Mouse (Mus musculus) layer of hippocampus, postnatal 14 days (tissue): ENCODE results near the gene Wnt7b. TPM values are rescaled to one million over a fixed set of nuclear protein-coding genes. Genes with fewer than 3 reads are reported as not detected.

Experiments
- DNase-seq, 2 experiments: peaks; one replicate each; pipeline ENCODE4 v3.0.0; 2021 to 2022; ENCODE audit warnings: low spot score in 2 of 2, mixed read lengths in 1 of 2
- total RNA-seq, 2 experiments: library from RNA; stranded (reverse); gene quantifications; 2 replicates each; pipeline ENCODE4 v1.2.3; 2021

Wnt7b gene
- total RNA-seq, 2 experiments from 2014 or later, result 33.8 to 34.8 TPM

GRCm38 (mm10) chr15:85602733-85603132 lies 20.5 kb upstream of the Wnt7b start:
- DNase-seq, result no peak

GRCm38 (mm10) chr15:85602021-85602420 lies 19.7 kb upstream of the Wnt7b start:
- no peak for DNase-seq

GRCm38 (mm10) chr15:85601202-85601601 lies 18.9 kb upstream of the Wnt7b start:
- DNase-seq, result no peak

- no peak for DNase-seq
Measured at GRCm38 (mm10) chr15:85600696-85601094, 18.4 kb upstream of the Wnt7b start.

GRCm38 (mm10) chr15:85599887-85600695 lies 17.8 kb upstream of the Wnt7b start:
- DNase-seq, result peak in 1 of 2 experiments; percentile 53

- peak; percentile 75 to 82 for DNase-seq
Measured at GRCm38 (mm10) chr15:85598984-85599886, 17.0 kb upstream of the Wnt7b start.

DNA sequence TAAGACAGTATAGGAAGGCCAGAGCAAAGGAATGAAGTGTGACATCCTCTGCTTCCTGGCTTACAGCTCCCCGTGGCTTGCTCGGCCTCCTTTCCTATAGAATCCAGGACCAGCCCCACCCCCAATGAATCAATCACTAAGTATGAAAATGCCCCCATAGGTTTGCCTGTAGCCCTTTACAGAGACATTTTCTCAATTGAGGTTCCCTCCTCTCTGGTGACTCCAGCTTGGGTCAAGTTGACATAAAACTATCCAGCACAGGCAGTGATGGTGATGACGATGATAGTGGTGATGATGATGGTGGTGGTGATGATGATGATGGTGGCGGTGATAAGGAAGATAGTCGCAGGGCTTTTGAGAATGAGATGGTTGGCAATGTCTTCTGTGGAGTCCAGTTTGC lies 16.2 kb upstream of the Wnt7b start:
- DNase-seq, result no peak

DNA sequence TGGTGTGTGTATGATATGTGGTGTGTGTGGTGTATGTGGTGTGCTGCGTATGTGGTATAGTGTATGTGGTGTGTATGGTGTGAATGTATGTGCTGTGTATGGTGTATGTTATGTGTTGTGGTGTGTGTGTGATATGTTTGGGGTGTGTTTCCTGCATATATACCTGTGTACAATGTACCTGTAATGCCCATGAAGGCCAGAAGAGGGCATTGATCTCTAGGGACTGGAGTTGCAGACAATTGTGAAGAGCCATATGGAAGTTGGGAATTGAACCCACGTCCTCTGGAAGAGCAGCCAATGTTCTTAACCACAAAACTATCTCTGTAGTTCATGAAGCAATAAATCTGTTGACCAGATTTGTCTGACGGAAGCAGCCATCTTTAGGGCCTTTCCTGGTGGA lies 15.1 kb upstream of the Wnt7b start:
- no peak for DNase-seq

DNA sequence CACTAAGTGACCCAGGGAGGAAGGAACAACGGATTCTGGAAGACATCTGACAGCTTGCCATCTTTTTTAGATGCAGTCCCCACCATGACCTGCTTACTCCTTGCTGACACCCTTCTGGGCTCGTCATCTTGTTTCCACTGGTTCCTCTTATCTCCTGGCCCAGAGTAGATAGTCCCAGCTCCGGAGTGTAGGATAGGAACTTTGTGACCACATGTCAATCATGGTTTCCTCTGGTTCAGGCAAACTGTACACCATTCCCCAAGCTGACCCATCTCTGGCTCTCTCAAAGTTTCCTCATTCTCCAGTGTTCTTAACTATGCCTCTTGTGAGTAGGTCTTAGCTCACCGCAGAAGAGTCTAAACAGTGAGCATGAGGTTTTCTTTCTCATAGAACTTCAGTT lies 10.4 kb upstream of the Wnt7b start:
- no peak for DNase-seq

DNA sequence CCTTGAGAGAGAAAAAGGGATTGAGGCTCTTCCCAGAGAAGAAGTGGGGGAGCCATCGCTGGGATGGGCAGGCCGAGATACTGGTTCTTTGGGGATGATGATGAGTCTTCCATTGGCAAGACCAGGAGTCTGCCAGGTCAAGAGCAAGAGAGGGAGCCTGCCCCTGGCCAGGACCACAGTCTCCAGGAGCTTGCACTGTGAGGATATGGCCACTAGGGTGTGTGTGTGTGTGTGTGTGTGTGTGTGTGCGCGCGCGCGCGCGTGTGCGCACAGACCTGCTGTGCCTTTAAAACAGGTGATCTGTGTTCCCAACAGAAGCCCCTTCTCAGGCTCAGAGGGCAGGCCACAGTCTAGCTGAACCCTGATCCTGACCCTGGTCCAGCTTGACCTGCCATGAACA lies 8.6 kb upstream of the Wnt7b start:
- no peak for DNase-seq

GRCm38 (mm10) chr15:85583504-85583903 lies 1.2 kb upstream of the Wnt7b start:
- peak in 1 of 2 experiments; percentile 80 for DNase-seq

- DNase-seq, result peak; percentile 83 to 91
Measured at GRCm38 (mm10) chr15:85583024-85583423, 751 bp upstream of the Wnt7b start.

- DNase-seq, result no peak
Measured at GRCm38 (mm10) chr15:85581563-85582064, 659 bp downstream of the Wnt7b start.

- no peak for DNase-seq
Measured at GRCm38 (mm10) chr15:85580934-85581562, 1.2 kb downstream of the Wnt7b start.

DNA sequence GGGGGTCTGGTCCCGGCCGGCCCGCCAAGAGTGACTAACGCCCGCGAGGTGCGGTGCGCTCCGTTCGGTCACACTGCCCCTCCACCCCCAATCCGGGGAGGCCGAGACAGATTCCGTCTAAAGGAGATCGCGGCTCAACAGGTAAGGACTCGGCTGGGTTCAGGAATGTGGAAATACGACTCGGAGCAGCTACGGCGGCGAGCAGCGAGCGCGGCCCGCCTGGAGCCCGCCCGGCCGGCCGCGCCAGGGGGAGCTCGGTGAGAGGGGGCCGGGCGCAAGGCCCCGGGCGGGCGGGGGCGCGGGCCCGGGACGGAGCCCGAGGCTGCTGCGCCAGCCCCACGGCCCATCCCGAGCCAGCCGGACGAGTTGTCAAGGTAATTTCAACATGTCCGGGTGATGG lies 1.8 kb downstream of the Wnt7b start:
- DNase-seq, result no peak

DNA sequence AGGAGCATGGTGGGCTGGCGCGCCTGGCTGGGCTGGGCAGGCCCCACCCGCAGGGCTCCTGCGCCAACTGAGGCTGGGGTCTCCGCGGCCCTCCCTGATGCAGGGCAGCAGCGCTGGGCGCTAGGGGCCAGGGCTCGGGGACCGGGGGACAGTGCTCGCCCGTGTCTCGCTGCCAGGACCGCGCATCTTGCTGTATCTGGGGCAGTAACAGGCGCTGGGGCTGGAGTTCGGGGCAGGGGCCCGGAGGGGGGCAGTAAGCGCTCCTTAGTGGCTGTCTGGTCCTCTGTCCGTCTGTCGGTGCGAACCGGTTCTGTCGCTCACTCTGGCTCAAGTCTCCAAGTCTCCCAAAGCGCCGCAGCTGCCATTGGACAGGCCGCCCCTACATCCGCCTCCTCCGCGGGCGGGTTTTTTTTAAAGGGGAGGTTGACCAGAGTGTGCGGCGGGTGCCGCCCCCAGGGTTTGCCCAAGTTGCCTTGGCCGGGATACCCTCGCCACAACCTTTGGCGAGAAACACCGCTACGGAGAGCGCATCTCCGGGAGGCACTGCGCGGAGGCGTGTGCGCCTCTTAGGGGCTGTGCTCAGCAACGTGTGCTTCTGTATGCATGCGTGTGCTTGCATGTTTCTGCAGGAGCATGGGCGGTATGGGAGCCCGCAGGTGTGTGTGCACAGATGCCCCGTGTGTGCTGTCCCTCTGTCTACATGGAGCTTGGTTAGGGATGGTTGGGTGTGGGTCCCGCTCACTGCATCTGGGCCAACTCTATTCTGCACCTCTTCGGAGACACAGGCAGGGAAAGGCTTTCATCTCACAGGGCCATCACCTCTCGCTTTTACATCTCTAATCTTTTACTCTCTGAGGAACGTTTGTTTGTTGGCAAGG lies 4.5 kb downstream of the Wnt7b start:
- no peak for DNase-seq

GRCm38 (mm10) chr15:85576511-85577440 lies 5.5 kb downstream of the Wnt7b start:
- DNase-seq, result no peak

- no peak for DNase-seq
Measured at GRCm38 (mm10) chr15:85576110-85576509, 6.2 kb downstream of the Wnt7b start.

DNA sequence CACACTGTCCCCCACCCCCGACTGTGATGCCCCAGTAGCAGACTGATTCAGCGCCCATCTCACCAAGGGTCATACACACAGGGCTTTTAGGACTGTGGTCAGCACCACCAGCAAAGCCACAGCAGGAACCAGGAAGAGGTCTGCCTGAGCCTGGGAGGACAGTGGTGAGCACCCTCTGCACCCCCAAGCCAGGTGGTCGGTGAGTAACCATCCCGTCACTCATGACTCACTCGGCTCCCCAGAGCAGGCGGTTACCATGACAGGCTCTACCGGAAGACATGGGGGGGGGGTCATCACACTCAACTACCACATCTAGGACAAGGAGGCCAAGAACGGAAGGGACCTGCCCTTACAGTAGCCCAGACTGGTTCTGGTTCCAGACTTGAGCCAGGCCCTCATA lies 7.7 kb downstream of the Wnt7b start:
- no peak for DNase-seq
